Mouse (Mus musculus) lung, embryonic 15.5 days (tissue): ENCODE measurements around the gene Map3k7cl. TPM values are rescaled to one million over a fixed set of nuclear protein-coding genes. Genes with fewer than 3 reads are reported as not detected.
A peak's percentile ranks its signal among the peaks of the same experiment; 100 is the strongest.

Experiments
- ATAC-seq: fragments of 200-750 bp; cut with Nextera tagmentation; 2 replicates; pipeline ENCODE4 v1.8.0; 2017; ENCODE audit warnings: moderate number of reproducible peaks, borderline replicate concordance; ENCODE audit not compliant: low FRiP score, low TSS enrichment; ENCODE audit errors: extremely low read depth
- H3K27ac ChIP-seq: fragments of 300-500 bp; sonication (generic); 2 replicates; pipeline ENCODE4 v1.5.1; 2015; ENCODE audit warnings: moderate library complexity, mild to moderate bottlenecking, inconsistent platforms
- H3K27me3 ChIP-seq: fragments of 300-500 bp; sonication (generic); 2 replicates; pipeline ENCODE4 v1.6.1; 2015; ENCODE audit warnings: inconsistent platforms
- H3K36me3 ChIP-seq: fragments of 300-500 bp; sonication (generic); 2 replicates; pipeline ENCODE4 v1.6.1; 2015; ENCODE audit warnings: inconsistent platforms
- H3K4me1 ChIP-seq: fragments of 300-500 bp; sonication (generic); 2 replicates; pipeline ENCODE4 v1.6.1; 2015; ENCODE audit warnings: inconsistent platforms
- H3K4me2 ChIP-seq: fragments of 300-500 bp; sonication (generic); 2 replicates; pipeline ENCODE4 v1.6.1; 2015; ENCODE audit warnings: inconsistent platforms, mild to moderate bottlenecking, moderate library complexity
- H3K4me3 ChIP-seq: fragments of 300-500 bp; sonication (generic); 2 replicates; pipeline ENCODE4 v1.5.1; 2015; ENCODE audit warnings: mild to moderate bottlenecking, inconsistent platforms
- H3K9ac ChIP-seq: fragments of 300-500 bp; sonication (generic); 2 replicates; pipeline ENCODE4 v1.6.1; 2015; ENCODE audit warnings: inconsistent platforms
- H3K9me3 ChIP-seq: fragments of 300-500 bp; sonication (generic); 2 replicates; pipeline ENCODE4 v1.6.1; 2016; ENCODE audit warnings: inconsistent platforms
- WGBS: fragments of 180-500 bp; shearing (Covaris S2); methylation state at CpG from one replicate; pipeline ENCODE4 v1.1.7; 2015; 5-methylcytosine and 5-hydroxymethylcytosine counted together
- polyA plus RNA-seq: library from polyadenylated mRNA; unstranded; fragments of >200 nt; fragmentation: Nextera tagmentation; extraction: Ambion mirVana; gene quantifications from 2 replicates; pipeline ENCODE4 v1.2.1, GENCODE M21; 2015

Gene Map3k7cl
- polyA plus RNA-seq, 1 experiment from 2014 or later: 0.57 TPM

DNA sequence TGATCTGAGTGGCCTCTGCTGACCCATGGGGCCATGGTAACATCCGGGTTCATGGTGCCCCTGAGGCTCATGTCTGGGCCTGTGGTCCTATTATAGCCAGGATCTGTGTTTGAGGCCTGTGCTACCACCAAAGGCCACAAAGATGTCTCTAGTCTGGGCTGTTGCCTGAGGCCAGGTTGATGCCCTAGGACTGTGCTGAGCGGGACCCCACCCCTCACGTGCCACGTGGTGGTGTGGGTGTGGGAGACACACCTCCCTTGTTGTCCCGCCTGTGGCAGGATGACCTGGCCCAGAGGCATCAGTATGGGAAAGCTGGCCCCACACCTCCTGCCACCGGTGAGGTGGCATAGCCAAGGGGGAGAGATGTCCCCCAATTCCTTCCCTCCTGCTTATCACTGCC, 64.2 kb downstream of the Map3k7cl start:
- H3K9ac ChIP-seq: no peak overlapping the region
- H3K36me3 ChIP-seq: no peaks in the 10 kb centered on the region
- WGBS: 85% methylated on average over 6 of the region's 6 CpGs
- no peaks in the 10 kb centered on the region for H3K27me3 ChIP-seq
- H3K4me1 ChIP-seq: no peaks in the 10 kb centered on the region
- no peak overlapping the region for H3K4me2 ChIP-seq
- H3K9me3 ChIP-seq: no peaks in the 10 kb centered on the region; the same call in 1 of the 2 replicates
- H3K4me3 ChIP-seq: no peak overlapping the region
- ATAC-seq: no peak
- no peak overlapping the region for H3K27ac ChIP-seq

- Histone ChIP-seq H3K9ac (no peak overlapping the region), H3K27ac (no peak overlapping the region), H3K36me3 (no peaks in the 10 kb centered on the region), H3K4me2 (no peak overlapping the region), H3K9me3 (no peaks in the 10 kb centered on the region; the same call in 1 of the 2 replicates), H3K27me3 (no peaks in the 10 kb centered on the region), H3K4me1 (no peaks in the 10 kb centered on the region), H3K4me3 (no peak overlapping the region)
- peak; percentile 62; the same call in 1 of the 2 replicates for ATAC-seq
- 64% methylated on average over 3 of the region's 3 CpGs for WGBS
Observed at GRCm38 (mm10) chr16:87621246-87621645, 68.1 kb downstream of the Map3k7cl start.

- Histone ChIP-seq H3K27me3 (no peaks in the 10 kb centered on the region), H3K4me3 (no peak overlapping the region), H3K36me3 (no peaks in the 10 kb centered on the region), H3K27ac (no peak overlapping the region), H3K4me1 (no peaks in the 10 kb centered on the region), H3K9ac (no peak overlapping the region), H3K4me2 (no peak overlapping the region), H3K9me3 (no peaks in the 10 kb centered on the region; the same call in none of the 2 replicates)
- WGBS: 78% methylated on average over 5 of the region's 5 CpGs
- no peak for ATAC-seq
Observed at GRCm38 (mm10) chr16:87623881-87624280, 70.8 kb downstream of the Map3k7cl start.

GRCm38 (mm10) chr16:87624937-87625336, 71.8 kb downstream of the Map3k7cl start:
- no peak overlapping the region for H3K27ac ChIP-seq
- H3K9me3 ChIP-seq: no peaks in the 10 kb centered on the region; the same call in none of the 2 replicates
- 86% methylated on average over 2 of the region's 2 CpGs for WGBS
- no peak for ATAC-seq
- no peaks in the 10 kb centered on the region for H3K36me3 ChIP-seq
- H3K9ac ChIP-seq: no peak overlapping the region
- H3K4me1 ChIP-seq: no peaks in the 10 kb centered on the region
- no peak overlapping the region for H3K4me3 ChIP-seq
- H3K4me2 ChIP-seq: no peak overlapping the region
- no peaks in the 10 kb centered on the region for H3K27me3 ChIP-seq

DNA sequence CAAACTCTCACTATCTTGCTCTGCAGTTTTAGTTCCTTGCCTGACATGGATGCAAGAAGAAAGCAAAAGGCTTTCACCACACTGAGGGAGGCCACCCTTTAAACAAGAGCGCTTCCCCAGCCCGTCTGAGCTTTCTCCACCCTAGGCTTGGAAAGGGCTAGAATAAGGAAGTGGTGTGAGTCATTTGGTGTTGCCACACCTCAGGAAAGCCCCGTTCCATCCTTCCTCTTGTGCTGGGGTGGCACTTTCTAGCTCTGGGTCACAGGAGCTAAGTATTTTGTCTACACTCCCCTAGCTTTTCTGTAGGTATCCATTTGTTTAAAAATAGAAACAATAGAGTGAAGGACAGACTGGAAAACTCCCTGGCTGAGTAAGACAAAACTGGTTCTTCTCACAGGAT, 72.2 kb downstream of the Map3k7cl start:
- ATAC-seq: no peak
- H3K9me3 ChIP-seq: no peaks in the 10 kb centered on the region; the same call in none of the 2 replicates
- H3K36me3 ChIP-seq: no peaks in the 10 kb centered on the region

GRCm38 (mm10) chr16:87625816-87626215, 72.7 kb downstream of the Map3k7cl start:
- ATAC-seq: no peak
- no peaks in the 10 kb centered on the region; the same call in none of the 2 replicates for H3K9me3 ChIP-seq
- 91% methylated on average over 8 of the region's 8 CpGs for WGBS
- H3K27me3 ChIP-seq: no peaks in the 10 kb centered on the region
- H3K4me1 ChIP-seq: no peaks in the 10 kb centered on the region
- H3K4me2 ChIP-seq: no peak overlapping the region
- H3K9ac ChIP-seq: no peak overlapping the region
- H3K36me3 ChIP-seq: no peaks in the 10 kb centered on the region
- no peak overlapping the region for H3K27ac ChIP-seq
- H3K4me3 ChIP-seq: no peak overlapping the region

More for the DNA sequence above, 72.2 kb downstream of the Map3k7cl start:
- 69% methylated on average over 3 of the region's 3 CpGs for WGBS
- Histone ChIP-seq H3K4me1 (no peaks in the 10 kb centered on the region), H3K27me3 (no peaks in the 10 kb centered on the region), H3K4me2 (no peak overlapping the region), H3K27ac (no peak overlapping the region), H3K9ac (no peak overlapping the region), H3K4me3 (no peak overlapping the region)

DNA sequence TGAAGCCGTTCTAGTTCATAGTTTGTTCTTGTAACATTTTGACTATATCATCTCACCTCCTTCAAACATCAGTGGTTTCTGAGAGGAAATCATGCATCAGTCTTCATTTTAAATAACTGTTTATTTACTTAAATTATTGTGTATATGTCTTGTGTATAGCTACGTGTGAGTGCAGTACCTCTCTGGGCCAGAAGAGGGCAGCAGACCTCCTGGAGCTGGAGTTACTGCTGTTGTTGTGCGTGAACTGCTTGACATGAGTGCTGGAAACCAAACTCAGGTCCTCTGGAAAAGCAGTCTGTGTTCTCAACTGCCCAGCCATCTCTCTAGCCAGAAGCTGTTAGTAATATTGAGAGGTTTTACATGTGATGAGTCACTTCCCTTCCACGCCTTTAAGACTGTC, 73.6 kb downstream of the Map3k7cl start:
- Histone ChIP-seq H3K27ac (no peak overlapping the region), H3K4me2 (no peak overlapping the region), H3K36me3 (no peaks in the 10 kb centered on the region), H3K4me1 (no peaks in the 10 kb centered on the region), H3K27me3 (no peaks in the 10 kb centered on the region), H3K9me3 (no peaks in the 10 kb centered on the region; the same call in none of the 2 replicates), H3K4me3 (no peak overlapping the region), H3K9ac (no peak overlapping the region)
- no peak for ATAC-seq
- 97% methylated on average over 4 of the region's 4 CpGs for WGBS

GRCm38 (mm10) chr16:87634709-87635108, 81.6 kb downstream of the Map3k7cl start:
- Histone ChIP-seq H3K4me2 (no peak overlapping the region), H3K36me3 (no peaks in the 10 kb centered on the region), H3K9me3 (no peaks in the 10 kb centered on the region), H3K27ac (no peak overlapping the region), H3K9ac (no peak overlapping the region), H3K4me1 (no peaks in the 10 kb centered on the region), H3K27me3 (no peaks in the 10 kb centered on the region), H3K4me3 (no peak overlapping the region)
- ATAC-seq: no peak

GRCm38 (mm10) chr16:87635213-87635755, 82.2 kb downstream of the Map3k7cl start:
- Histone ChIP-seq H3K4me2 (no peak overlapping the region), H3K4me1 (no peaks in the 10 kb centered on the region), H3K4me3 (no peak overlapping the region), H3K9me3 (no peaks in the 10 kb centered on the region), H3K9ac (no peak overlapping the region), H3K36me3 (no peaks in the 10 kb centered on the region), H3K27me3 (no peaks in the 10 kb centered on the region), H3K27ac (no peak overlapping the region)
- WGBS: 83% methylated on average over 6 of the region's 6 CpGs
- no peak for ATAC-seq

DNA sequence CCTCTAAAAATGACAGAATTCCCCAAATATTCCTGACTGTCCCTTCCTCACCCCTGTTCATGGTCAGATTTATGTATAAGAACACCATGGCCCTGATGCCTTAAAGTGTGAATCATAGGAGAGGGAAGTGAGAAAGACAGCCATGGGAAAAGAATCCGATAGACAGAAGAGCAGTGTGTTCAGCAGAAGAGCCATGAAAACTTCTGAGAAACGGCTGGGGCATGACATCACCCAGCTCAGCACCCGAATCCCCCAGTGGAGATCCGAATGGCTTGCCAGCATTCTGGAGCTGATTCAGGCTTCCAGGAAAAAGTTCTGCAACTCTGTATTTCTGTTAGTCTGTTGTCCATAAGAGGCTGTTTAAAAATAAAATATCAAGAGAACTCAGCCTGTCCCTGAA, 82.7 kb downstream of the Map3k7cl start:
- no peak for ATAC-seq
- no peaks in the 10 kb centered on the region for H3K36me3 ChIP-seq
- no peak overlapping the region for H3K4me3 ChIP-seq
- H3K4me1 ChIP-seq: no peaks in the 10 kb centered on the region
- H3K9me3 ChIP-seq: no peaks in the 10 kb centered on the region
- H3K27me3 ChIP-seq: no peaks in the 10 kb centered on the region
- H3K9ac ChIP-seq: no peak overlapping the region
- no peak overlapping the region for H3K27ac ChIP-seq
- WGBS: 52% methylated on average over 4 of the region's 4 CpGs
- no peak overlapping the region for H3K4me2 ChIP-seq

- no peaks in the 10 kb centered on the region for H3K4me1 ChIP-seq
- H3K36me3 ChIP-seq: no peaks in the 10 kb centered on the region
- no peak overlapping the region for H3K4me2 ChIP-seq
- 30% methylated on average over 1 of the region's 1 CpGs for WGBS
- H3K9me3 ChIP-seq: no peaks in the 10 kb centered on the region
- no peak for ATAC-seq
- H3K4me3 ChIP-seq: no peak overlapping the region
- H3K9ac ChIP-seq: no peak overlapping the region
- H3K27ac ChIP-seq: no peak overlapping the region
- no peaks in the 10 kb centered on the region for H3K27me3 ChIP-seq
Observed at GRCm38 (mm10) chr16:87638098-87638497, 85.0 kb downstream of the Map3k7cl start.

DNA sequence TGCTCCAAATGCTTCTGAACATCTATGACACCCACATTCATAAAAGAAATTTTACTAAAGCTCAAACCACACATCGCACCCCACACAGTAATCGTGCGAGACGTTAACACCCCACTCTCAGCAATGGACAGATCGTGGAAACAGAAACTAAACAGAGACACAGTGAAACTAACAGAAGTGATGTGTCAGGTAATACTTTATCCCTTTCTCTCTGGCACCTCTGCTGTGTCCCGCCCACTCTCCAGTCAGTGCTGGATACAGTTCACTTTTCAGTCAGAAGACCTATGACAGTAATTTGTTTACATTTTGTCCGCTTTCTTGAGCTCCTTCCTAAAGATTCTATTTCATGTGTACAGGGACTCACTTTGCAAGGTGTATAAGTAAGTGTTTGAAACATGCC, 89.1 kb downstream of the Map3k7cl start:
- H3K4me3 ChIP-seq: no peak overlapping the region
- H3K4me1 ChIP-seq: 0 out of 2 replicates have a peak, but pooled peaks cover 3% of the 10 kb centered on the region
- H3K9me3 ChIP-seq: no peaks in the 10 kb centered on the region
- ATAC-seq: no peak
- H3K27me3 ChIP-seq: no peaks in the 10 kb centered on the region
- H3K36me3 ChIP-seq: no peaks in the 10 kb centered on the region
- no peak overlapping the region for H3K4me2 ChIP-seq
- 86% methylated on average over 7 of the region's 7 CpGs for WGBS
- H3K27ac ChIP-seq: no peak overlapping the region
- H3K9ac ChIP-seq: no peak overlapping the region
